Mouse (Mus musculus) kidney, embryonic 14.5 days (tissue): ENCODE data around the gene Adgrg1. TPM values are rescaled to one million over a fixed set of nuclear protein-coding genes. Genes with fewer than 3 reads are reported as not detected.

Experiments
- ATAC-seq: fragments of 200-750 bp; cut with Nextera tagmentation; 2 replicates; pipeline ENCODE4 v1.8.0; 2017; ENCODE audit warnings: moderate number of reproducible peaks, mild to moderate bottlenecking, moderate TSS enrichment, moderate library complexity; ENCODE audit not compliant: low FRiP score, low TSS enrichment
- H3K27ac ChIP-seq: fragments of 300-500 bp; sonication (generic); 2 replicates; pipeline ENCODE4 v1.5.1; 2014; ENCODE audit warnings: low read depth, mild to moderate bottlenecking, low read length, moderate library complexity, mixed read lengths
- H3K27me3 ChIP-seq: fragments of 300-500 bp; sonication (generic); 2 replicates; pipeline ENCODE4 v1.6.1; 2014; ENCODE audit warnings: mild to moderate bottlenecking, low read length; ENCODE audit not compliant: control insufficient read depth, insufficient read depth
- H3K36me3 ChIP-seq: fragments of 300-500 bp; sonication (generic); 2 replicates; pipeline ENCODE4 v1.6.1; 2014; ENCODE audit warnings: low read length, mixed read lengths; ENCODE audit not compliant: control insufficient read depth, insufficient read depth
- H3K4me1 ChIP-seq: fragments of 300-500 bp; sonication (generic); 2 replicates; pipeline ENCODE4 v1.6.1; 2014; ENCODE audit warnings: low read length, mixed read lengths; ENCODE audit not compliant: control insufficient read depth, insufficient read depth
- H3K4me2 ChIP-seq: fragments of 300-500 bp; sonication (generic); replicated peaks from 2 replicates; pipeline ENCODE4 v1.6.1; 2014; ENCODE audit warnings: low read depth, mild to moderate bottlenecking, low read length
- H3K4me3 ChIP-seq: fragments of 300-500 bp; sonication (generic); 2 replicates; pipeline ENCODE4 v1.5.1; 2014; ENCODE audit warnings: mild to moderate bottlenecking, low read length
- H3K9ac ChIP-seq: fragments of 300-500 bp; sonication (generic); 2 replicates; pipeline ENCODE4 v1.6.1; 2014; ENCODE audit warnings: low read depth, mild to moderate bottlenecking, low read length, moderate library complexity
- H3K9me3 ChIP-seq: fragments of 300-500 bp; sonication (generic); 2 replicates; pipeline ENCODE4 v1.6.1; 2016; ENCODE audit warnings: low read length; ENCODE audit not compliant: control insufficient read depth
- WGBS: fragments of 180-500 bp; shearing (Covaris S2); extraction: QIAGEN DNeasy Blood & Tissue Kit; methylation state at CpG from one replicate; pipeline ENCODE4 v1.1.7; 2014; 5-methylcytosine and 5-hydroxymethylcytosine counted together
- polyA plus RNA-seq: library from polyadenylated mRNA; unstranded; fragments of >200 nt; fragmentation: Nextera tagmentation; extraction: Ambion mirVana; gene quantifications from 2 replicates; pipeline ENCODE4 v1.2.1, GENCODE M21; 2014

Gene Adgrg1
- 15.5 and 31.3 TPM in 2 replicates for polyA plus RNA-seq

- Histone ChIP-seq H3K27ac (peak within 1 kb of the TSS; percentile 10), H3K27me3 (0 out of 2 replicates have a peak, but pooled peaks cover 3% of the 10 kb centered on the region), H3K4me1 (0 out of 2 replicates have a peak, but pooled peaks cover 4% of the 10 kb centered on the region), H3K9ac (no peak within 1 kb of the TSS), H3K4me3 (no peak within 1 kb of the TSS), H3K4me2 (no peak within 1 kb of the TSS), H3K9me3 (no peaks in the 10 kb centered on the region), H3K36me3 (no peaks in the 10 kb centered on the region)
- ATAC-seq, result peak; percentile 30; the same call in 1 of the 2 replicates
- WGBS, result 48% methylated on average over 7 of the region's 7 CpGs
Measured at GRCm38 (mm10) chr8:94974467-94975165, at the start of gene Adgrg1. Gene Adgrg1 (plus strand): TSS chr8:94974751.

- ATAC-seq, result no peak
- Histone ChIP-seq H3K9ac (no peak overlapping the region), H3K9me3 (no peaks in the 10 kb centered on the region), H3K4me1 (no peaks in the 10 kb centered on the region), H3K36me3 (no peaks in the 10 kb centered on the region), H3K27me3 (no peaks in the 10 kb centered on the region), H3K4me2 (no peak overlapping the region), H3K4me3 (no peak overlapping the region), H3K27ac (no peak overlapping the region)
- WGBS, result 75% methylated on average over 3 of the region's 3 CpGs
Measured at GRCm38 (mm10) chr8:94928227-94928626, 46.3 kb upstream of the Adgrg1 start.

GRCm38 (mm10) chr8:94933918-94934317 is 40.6 kb upstream of the Adgrg1 start:
- 49% methylated on average over 5 of the region's 5 CpGs for WGBS
- Histone ChIP-seq H3K9ac (no peak overlapping the region), H3K4me3 (no peak overlapping the region), H3K27ac (no peak overlapping the region), H3K4me1 (no peaks in the 10 kb centered on the region), H3K27me3 (no peaks in the 10 kb centered on the region), H3K36me3 (no peaks in the 10 kb centered on the region), H3K9me3 (no peaks in the 10 kb centered on the region), H3K4me2 (no peak overlapping the region)
- no peak for ATAC-seq

GRCm38 (mm10) chr8:94935172-94935571 is 39.4 kb upstream of the Adgrg1 start:
- Histone ChIP-seq H3K36me3 (no peaks in the 10 kb centered on the region), H3K9me3 (no peaks in the 10 kb centered on the region), H3K4me2 (no peak overlapping the region), H3K4me1 (no peaks in the 10 kb centered on the region), H3K27ac (no peak overlapping the region), H3K4me3 (no peak overlapping the region), H3K27me3 (no peaks in the 10 kb centered on the region), H3K9ac (no peak overlapping the region)
- no peak for ATAC-seq
- WGBS, result 86% methylated on average over 3 of the region's 3 CpGs

GRCm38 (mm10) chr8:94942566-94942965 is 32.0 kb upstream of the Adgrg1 start:
- Histone ChIP-seq H3K4me3 (no peak overlapping the region), H3K36me3 (no peaks in the 10 kb centered on the region), H3K9me3 (no peaks in the 10 kb centered on the region), H3K27me3 (no peaks in the 10 kb centered on the region), H3K4me2 (no peak overlapping the region), H3K9ac (no peak overlapping the region), H3K4me1 (no peaks in the 10 kb centered on the region), H3K27ac (no peak overlapping the region)
- ATAC-seq, result no peak
- 19% methylated on average over 6 of the region's 6 CpGs for WGBS

- Histone ChIP-seq H3K36me3 (no peaks in the 10 kb centered on the region), H3K27ac (no peak overlapping the region), H3K9me3 (no peaks in the 10 kb centered on the region), H3K4me2 (no peak overlapping the region), H3K27me3 (no peaks in the 10 kb centered on the region), H3K4me3 (no peak overlapping the region), H3K4me1 (no peaks in the 10 kb centered on the region), H3K9ac (no peak overlapping the region)
- 64% methylated on average over 6 of the region's 6 CpGs for WGBS
- no peak for ATAC-seq
Measured at GRCm38 (mm10) chr8:94945185-94945584, 29.4 kb upstream of the Adgrg1 start.

- H3K36me3 ChIP-seq, result no peaks in the 10 kb centered on the region
- H3K27me3 ChIP-seq, result no peaks in the 10 kb centered on the region
- H3K9me3 ChIP-seq, result no peaks in the 10 kb centered on the region
- 78% methylated on average over 4 of the region's 4 CpGs for WGBS
- H3K27ac ChIP-seq, result no peak overlapping the region
- H3K4me1 ChIP-seq, result no peaks in the 10 kb centered on the region
- ATAC-seq, result no peak
- H3K9ac ChIP-seq, result no peak overlapping the region
- no peak overlapping the region for H3K4me3 ChIP-seq
- no peak overlapping the region for H3K4me2 ChIP-seq
Measured at GRCm38 (mm10) chr8:94948421-94948820, 26.1 kb upstream of the Adgrg1 start.

- H3K4me2 ChIP-seq, result no peak overlapping the region
- no peaks in the 10 kb centered on the region for H3K36me3 ChIP-seq
- WGBS, result 91% methylated on average over 4 of the region's 4 CpGs
- no peak overlapping the region for H3K4me3 ChIP-seq
- H3K9ac ChIP-seq, result no peak overlapping the region
- no peak for ATAC-seq
- no peak overlapping the region for H3K27ac ChIP-seq
- H3K4me1 ChIP-seq, result 0 out of 2 replicates have a peak, but pooled peaks cover under 1% of the 10 kb centered on the region
- H3K27me3 ChIP-seq, result no peaks in the 10 kb centered on the region
- no peaks in the 10 kb centered on the region for H3K9me3 ChIP-seq
Measured at GRCm38 (mm10) chr8:94949010-94949409, 25.5 kb upstream of the Adgrg1 start.

- 21% methylated on average over 4 of the region's 4 CpGs for WGBS
- peak; percentile 76 for ATAC-seq
- Histone ChIP-seq H3K27ac (no peak overlapping the region), H3K4me1 (peaks cover 9% of the 10 kb centered on the region; the same call in 1 of the 2 replicates), H3K9ac (no peak overlapping the region), H3K27me3 (no peaks in the 10 kb centered on the region), H3K36me3 (no peaks in the 10 kb centered on the region), H3K9me3 (no peaks in the 10 kb centered on the region), H3K4me2 (no peak overlapping the region), H3K4me3 (no peak overlapping the region)
Measured at GRCm38 (mm10) chr8:94950046-94950445, 24.5 kb upstream of the Adgrg1 start.
